Mouse (Mus musculus) liver, embryonic 15.5 days (tissue): Measurements from ENCODE around the gene Cplx3. TPM values are rescaled to one million over a fixed set of nuclear protein-coding genes. Genes with fewer than 3 reads are reported as not detected.
A peak's percentile ranks its signal among the peaks of the same experiment; 100 is the strongest.

Experiments
- ATAC-seq: fragments of 200-750 bp; cut with Nextera tagmentation; 2 replicates; pipeline ENCODE4 v1.8.0; 2017; ENCODE audit warnings: moderate number of reproducible peaks, mild to moderate bottlenecking, moderate library complexity; ENCODE audit not compliant: insufficient read depth
- H3K27ac ChIP-seq: fragments of 300-500 bp; sonication (generic); replicated peaks from 2 replicates; pipeline ENCODE4 v1.5.1; 2015; ENCODE audit warnings: mild to moderate bottlenecking, inconsistent platforms
- H3K27me3 ChIP-seq: fragments of 300-500 bp; sonication (generic); 2 replicates; pipeline ENCODE4 v1.6.1; 2015; ENCODE audit warnings: mild to moderate bottlenecking, inconsistent platforms
- H3K36me3 ChIP-seq: fragments of 300-500 bp; sonication (generic); replicated peaks from 2 replicates; pipeline ENCODE4 v1.6.1; 2015; ENCODE audit warnings: moderate library complexity, mild to moderate bottlenecking, inconsistent platforms
- H3K4me1 ChIP-seq: fragments of 300-500 bp; sonication (generic); replicated peaks from 2 replicates; pipeline ENCODE4 v1.6.1; 2015; ENCODE audit warnings: inconsistent platforms
- H3K4me2 ChIP-seq: fragments of 300-500 bp; sonication (generic); 2 replicates; pipeline ENCODE4 v1.6.1; 2015; ENCODE audit warnings: moderate library complexity, mild to moderate bottlenecking, inconsistent platforms
- H3K4me3 ChIP-seq: fragments of 300-500 bp; sonication (generic); replicated peaks from 2 replicates; pipeline ENCODE4 v1.5.1; 2015; ENCODE audit warnings: mild to moderate bottlenecking, inconsistent platforms
- H3K9ac ChIP-seq: fragments of 300-500 bp; sonication (generic); 2 replicates; pipeline ENCODE4 v1.6.1; 2015; ENCODE audit warnings: moderate library complexity, mild to moderate bottlenecking, inconsistent platforms
- H3K9me3 ChIP-seq: fragments of 300-500 bp; sonication (generic); replicated peaks from 2 replicates; pipeline ENCODE4 v1.6.1; 2016; ENCODE audit warnings: inconsistent platforms
- WGBS: fragments of 180-500 bp; shearing (Covaris S2); methylation state at CpG from one replicate; pipeline ENCODE4 v1.1.7; 2015; ENCODE audit warnings: mixed read lengths; ENCODE audit not compliant: insufficient replicate concordance; 5-methylcytosine and 5-hydroxymethylcytosine counted together
- polyA plus RNA-seq: library from polyadenylated mRNA; unstranded; fragments of >200 nt; fragmentation: Nextera tagmentation; extraction: Ambion mirVana; gene quantifications from 2 replicates; pipeline ENCODE4 v1.2.1, GENCODE M21; 2015

Cplx3 gene
- polyA plus RNA-seq, 1 experiment from 2014 or later, result not detected

- H3K27me3 ChIP-seq, result no peaks in the 10 kb centered on the region
- H3K4me3 ChIP-seq, result no peak overlapping the region
- no peak overlapping the region for H3K27ac ChIP-seq
- H3K9me3 ChIP-seq, result no peaks in the 10 kb centered on the region
- 63% methylated on average over 3 of the region's 3 CpGs for WGBS
- H3K9ac ChIP-seq, result no peak overlapping the region
- no peak for ATAC-seq
- H3K4me2 ChIP-seq, result no peak overlapping the region
- H3K4me1 ChIP-seq, result peaks cover 24% of the 10 kb centered on the region
- H3K36me3 ChIP-seq, result peaks cover 37% of the 10 kb centered on the region
Measured at GRCm38 (mm10) chr9:57575577-57575976, 30.5 kb downstream of the Cplx3 start.

- Histone ChIP-seq H3K9ac (no peak overlapping the region), H3K4me1 (peaks cover 24% of the 10 kb centered on the region), H3K4me3 (no peak overlapping the region), H3K27me3 (no peaks in the 10 kb centered on the region), H3K36me3 (peaks cover 31% of the 10 kb centered on the region), H3K27ac (no peak overlapping the region), H3K9me3 (no peaks in the 10 kb centered on the region), H3K4me2 (no peak overlapping the region)
- ATAC-seq, result no peak
Measured at GRCm38 (mm10) chr9:57574397-57574796, 31.7 kb downstream of the Cplx3 start.

- no peak overlapping the region for H3K4me3 ChIP-seq
- H3K9me3 ChIP-seq, result no peaks in the 10 kb centered on the region
- no peaks in the 10 kb centered on the region for H3K27me3 ChIP-seq
- no peak for ATAC-seq
- H3K27ac ChIP-seq, result no peak overlapping the region
- peaks cover 18% of the 10 kb centered on the region for H3K4me1 ChIP-seq
- WGBS, result 83% methylated on average over 6 of the region's 6 CpGs
- H3K4me2 ChIP-seq, result no peak overlapping the region
- peaks cover 28% of the 10 kb centered on the region for H3K36me3 ChIP-seq
- H3K9ac ChIP-seq, result no peak overlapping the region
Measured at GRCm38 (mm10) chr9:57568500-57568899, 37.6 kb downstream of the Cplx3 start.

- Histone ChIP-seq H3K4me2 (no peak overlapping the region), H3K9ac (no peak overlapping the region), H3K27me3 (no peaks in the 10 kb centered on the region), H3K4me3 (no peak overlapping the region), H3K9me3 (no peaks in the 10 kb centered on the region), H3K36me3 (peaks cover 20% of the 10 kb centered on the region), H3K4me1 (peaks cover 33% of the 10 kb centered on the region), H3K27ac (no peak overlapping the region)
- WGBS, result 65% methylated on average over 8 of the region's 8 CpGs
- ATAC-seq, result no peak
Measured at GRCm38 (mm10) chr9:57566846-57567245, 39.2 kb downstream of the Cplx3 start.

GRCm38 (mm10) chr9:57565741-57566221 is 40.3 kb downstream of the Cplx3 start:
- H3K9me3 ChIP-seq, result no peaks in the 10 kb centered on the region
- peak overlapping the region; percentile 17 for H3K4me2 ChIP-seq
- H3K9ac ChIP-seq, result no peak overlapping the region
- ATAC-seq, result no peak
- WGBS, result 50% methylated on average over 10 of the region's 10 CpGs
- H3K27me3 ChIP-seq, result no peaks in the 10 kb centered on the region
- H3K4me3 ChIP-seq, result no peak overlapping the region
- H3K4me1 ChIP-seq, result peaks cover 40% of the 10 kb centered on the region
- H3K36me3 ChIP-seq, result peaks cover 20% of the 10 kb centered on the region
- no peak overlapping the region; the same call in 1 of the 2 replicates for H3K27ac ChIP-seq

- Histone ChIP-seq H3K36me3 (peaks cover 17% of the 10 kb centered on the region), H3K4me1 (peaks cover 47% of the 10 kb centered on the region), H3K9ac (no peak overlapping the region), H3K27me3 (no peaks in the 10 kb centered on the region), H3K4me3 (no peak overlapping the region), H3K9me3 (no peaks in the 10 kb centered on the region), H3K27ac (no peak overlapping the region), H3K4me2 (no peak overlapping the region)
- ATAC-seq, result no peak
- 72% methylated on average over 6 of the region's 6 CpGs for WGBS
Measured at GRCm38 (mm10) chr9:57564609-57565008, 41.5 kb downstream of the Cplx3 start.

GRCm38 (mm10) chr9:57562896-57563372 is 43.1 kb downstream of the Cplx3 start:
- H3K36me3 ChIP-seq, result peaks cover 2% of the 10 kb centered on the region; the same call in 1 of the 2 replicates
- WGBS, result 46% methylated on average over 4 of the region's 4 CpGs
- H3K27me3 ChIP-seq, result peaks cover 8% of the 10 kb centered on the region
- H3K27ac ChIP-seq, result 0 out of 2 replicates have a peak overlapping the region, but pooled peaks have one; percentile 34
- ATAC-seq, result no peak
- H3K4me2 ChIP-seq, result peak overlapping the region; percentile 81; the same call in 1 of the 2 replicates
- H3K4me3 ChIP-seq, result no peak overlapping the region
- H3K9ac ChIP-seq, result no peak overlapping the region
- no peaks in the 10 kb centered on the region for H3K9me3 ChIP-seq
- peaks cover 47% of the 10 kb centered on the region for H3K4me1 ChIP-seq

- peak overlapping the region; percentile 75 for H3K27ac ChIP-seq
Measured at GRCm38 (mm10) chr9:57561711-57562099, 44.4 kb downstream of the Cplx3 start.

GRCm38 (mm10) chr9:57560861-57561710 is 45.0 kb downstream of the Cplx3 start, which contains the start of gene Scamp2:
TSS of gene Scamp2 (plus strand) at chr9:57560943.
- under 1% methylated on average over 37 of the region's 37 CpGs for WGBS
- peaks cover 8% of the 10 kb centered on the region for H3K27me3 ChIP-seq
- no peaks in the 10 kb centered on the region for H3K36me3 ChIP-seq
- peak within 1 kb of the TSS; percentile 75 for H3K27ac ChIP-seq
- peak within 1 kb of the TSS; percentile 81 for H3K4me2 ChIP-seq
- peak within 1 kb of the TSS; percentile 69 for H3K9ac ChIP-seq
- peak; percentile 99 for ATAC-seq
- peaks cover 43% of the 10 kb centered on the region for H3K4me1 ChIP-seq
- peak within 1 kb of the TSS; percentile 74 for H3K4me3 ChIP-seq
- H3K9me3 ChIP-seq, result no peaks in the 10 kb centered on the region

More at GRCm38 (mm10) chr9:57561711-57562099, 44.4 kb downstream of the Cplx3 start:
- H3K27me3 ChIP-seq, result peaks cover 8% of the 10 kb centered on the region
- H3K9me3 ChIP-seq, result no peaks in the 10 kb centered on the region
- no peak for ATAC-seq
- peak overlapping the region; percentile 69; the same call in 1 of the 2 replicates for H3K9ac ChIP-seq
- 50% methylated on average over 13 of the region's 13 CpGs for WGBS
- peak overlapping the region; percentile 81 for H3K4me2 ChIP-seq
- H3K4me1 ChIP-seq, result peaks cover 43% of the 10 kb centered on the region
- H3K4me3 ChIP-seq, result peak overlapping the region; percentile 74
- no peaks in the 10 kb centered on the region for H3K36me3 ChIP-seq

- Histone ChIP-seq H3K9ac (peak overlapping the region; percentile 69), H3K27ac (no peak overlapping the region), H3K4me1 (peaks cover 36% of the 10 kb centered on the region), H3K36me3 (no peaks in the 10 kb centered on the region), H3K27me3 (peaks cover 8% of the 10 kb centered on the region), H3K4me2 (peak overlapping the region; percentile 81), H3K4me3 (peak overlapping the region; percentile 74), H3K9me3 (no peaks in the 10 kb centered on the region)
- no peak for ATAC-seq
- WGBS, result 24% methylated on average over 7 of the region's 7 CpGs
Measured at GRCm38 (mm10) chr9:57560263-57560662, 45.8 kb downstream of the Cplx3 start.

GRCm38 (mm10) chr9:57559568-57559967 is 46.5 kb downstream of the Cplx3 start:
- H3K4me2 ChIP-seq, result no peak overlapping the region
- H3K27ac ChIP-seq, result no peak overlapping the region
- ATAC-seq, result no peak
- H3K4me3 ChIP-seq, result no peak overlapping the region
- H3K27me3 ChIP-seq, result peaks cover 8% of the 10 kb centered on the region
- WGBS, result 52% methylated on average over 2 of the region's 2 CpGs
- H3K36me3 ChIP-seq, result no peaks in the 10 kb centered on the region
- H3K9ac ChIP-seq, result no peak overlapping the region
- H3K4me1 ChIP-seq, result peaks cover 32% of the 10 kb centered on the region
- no peaks in the 10 kb centered on the region for H3K9me3 ChIP-seq
